Mouse (Mus musculus): Measurements from ENCODE around the gene Tmem132c.

DNA sequence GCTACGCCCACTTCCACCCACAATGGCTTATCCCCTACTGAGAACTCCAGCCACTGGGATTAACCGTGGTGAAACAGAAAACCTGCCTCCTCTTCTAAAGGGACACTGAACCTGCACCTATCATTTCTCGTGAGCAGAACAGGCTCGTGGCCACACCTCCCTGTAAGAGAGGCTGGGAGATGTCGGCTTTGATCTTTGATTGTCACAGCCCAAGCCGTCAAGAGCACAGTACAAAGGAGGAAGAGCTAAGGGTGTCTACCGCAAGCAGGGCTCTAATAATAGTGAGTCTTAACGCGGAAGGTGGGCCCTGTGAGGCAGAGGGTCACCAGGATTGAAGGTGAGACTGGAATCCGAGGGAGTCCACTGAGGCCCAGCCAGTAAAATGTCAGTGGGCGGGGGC, 236.7 kb downstream of the Tmem132c start:
- TF ChIP-seq CTCF (IDR thresholded peaks at IDR 0.05; ENCODE audit: extremely low read depth, insufficient read length, insufficient replicate concordance, low read depth, low read length) (no peak), POLR2A (IDR thresholded peaks at IDR 0.05; ENCODE audit: low read depth, low read length) (no peak)

Data from small intestine, adult 2 months (tissue).